Mouse (Mus musculus) kidney, adult 2 months (tissue): ENCODE data around the gene Fgf11. TPM values are rescaled to one million over a fixed set of nuclear protein-coding genes. Genes with fewer than 3 reads are reported as not detected.
A peak's percentile ranks its signal among the peaks of the same experiment; 100 is the strongest.

ENCODE experiments used
- DNase-seq: peaks from one replicate; pipeline ENCODE4 v3.0.0; 2021
- H3K27ac ChIP-seq: fragments of 200-500 bp; 2 replicates; pipeline ENCODE4 v1.5.1; 2012; ENCODE audit warnings: low read depth, low read length, control low read depth, inconsistent platforms; ENCODE audit not compliant: insufficient read depth
- H3K27me3 ChIP-seq: fragments of 200-500 bp; replicated peaks from 2 replicates; pipeline ENCODE4 v1.6.1; 2012; ENCODE audit warnings: mild to moderate bottlenecking, moderate library complexity, low read length, inconsistent platforms; ENCODE audit not compliant: control insufficient read depth, insufficient read depth
- H3K36me3 ChIP-seq: fragments of 200-500 bp; 2 replicates; pipeline ENCODE4 v1.6.1; 2012; ENCODE audit warnings: mild to moderate bottlenecking, moderate library complexity, low read length, inconsistent platforms; ENCODE audit not compliant: control insufficient read depth, insufficient read depth
- H3K4me1 ChIP-seq: fragments of 200-500 bp; 2 replicates; pipeline ENCODE4 v1.6.1; 2011; ENCODE audit warnings: low read length; ENCODE audit not compliant: control insufficient read depth, insufficient read depth
- H3K4me3 ChIP-seq: fragments of 200-500 bp; 2 replicates; pipeline ENCODE4 v1.5.1; 2011; ENCODE audit warnings: mild to moderate bottlenecking, low read depth, low read length, control low read depth; ENCODE audit not compliant: insufficient read depth
- CTCF ChIP-seq: fragments of 200-500 bp; conservative IDR thresholded peaks from 2 replicates; pipeline ENCODE4 v1.5.1; 2011; ENCODE audit warnings: low read depth, mild to moderate bottlenecking, control low read depth, low read length, moderate library complexity, mixed read lengths; ENCODE audit not compliant: insufficient read depth, insufficient read length
- POLR2A ChIP-seq: fragments of 200-500 bp; IDR thresholded peaks from one replicate; pipeline ENCODE4 v1.6.1; 2011; ENCODE audit warnings: low read depth, low read length, control low read depth
- WGBS: fragments of 180-500 bp; shearing (Covaris S2); methylation state at CpG from one replicate; pipeline ENCODE4 v1.1.7; 2018; 5-methylcytosine and 5-hydroxymethylcytosine counted together
- polyA plus RNA-seq: library from polyadenylated mRNA; depleted of rRNA; stranded (reverse); fragments of >200 nt; gene quantifications from 2 replicates; pipeline ENCODE4 v1.2.3, GENCODE M21; 2012

The Fgf11 gene
- polyA plus RNA-seq, 1 experiment = 2.6 TPM

- H3K4me3 ChIP-seq = no peak within 1 kb of the TSS
- H3K27me3 ChIP-seq = no peaks in the 10 kb centered on the region
- 80% methylated on average over 2 of the region's 2 CpGs for WGBS
- no peak within 1 kb of the TSS for H3K27ac ChIP-seq
- no peaks in the 10 kb centered on the region for H3K4me1 ChIP-seq
- no peak for DNase-seq
- H3K36me3 ChIP-seq = no peaks in the 10 kb centered on the region
- no peak for TF ChIP-seq POLR2A
- TF ChIP-seq CTCF = no peak
Measured at GRCm38 (mm10) chr11:69818365-69818764, 16.7 kb upstream of the Fgf11 start, which contains the start of gene Spem2. TSS of gene Spem2 (minus strand) at chr11:69818465.

GRCm38 (mm10) chr11:69816520-69816919 is 14.9 kb upstream of the Fgf11 start:
- Histone ChIP-seq H3K36me3 (no peaks in the 10 kb centered on the region), H3K4me3 (no peak overlapping the region), H3K4me1 (no peaks in the 10 kb centered on the region), H3K27ac (no peak overlapping the region), H3K27me3 (no peaks in the 10 kb centered on the region)
- DNase-seq = no peak
- TF ChIP-seq CTCF (no peak), POLR2A (no peak)
- WGBS = 90% methylated on average over 12 of the region's 12 CpGs

GRCm38 (mm10) chr11:69815155-69815554 is 13.5 kb upstream of the Fgf11 start, which contains the start of gene Gm39566:
TSS of gene Gm39566 (minus strand) at chr11:69815298.
- Histone ChIP-seq H3K4me3 (no peak within 1 kb of the TSS), H3K36me3 (no peaks in the 10 kb centered on the region), H3K4me1 (no peaks in the 10 kb centered on the region), H3K27ac (no peak within 1 kb of the TSS), H3K27me3 (no peaks in the 10 kb centered on the region)
- TF ChIP-seq CTCF (no peak), POLR2A (no peak)
- DNase-seq = no peak
- 44% methylated on average over 10 of the region's 10 CpGs for WGBS

- Histone ChIP-seq H3K27ac (no peak overlapping the region), H3K4me1 (no peaks in the 10 kb centered on the region), H3K4me3 (no peak overlapping the region), H3K36me3 (no peaks in the 10 kb centered on the region), H3K27me3 (no peaks in the 10 kb centered on the region)
- DNase-seq = no peak
- TF ChIP-seq CTCF = 0 out of 2 replicates have a peak, but pooled peaks have one; percentile 10
- TF ChIP-seq POLR2A = no peak
Measured at GRCm38 (mm10) chr11:69810280-69810679, 8.6 kb upstream of the Fgf11 start.

GRCm38 (mm10) chr11:69807641-69808040 is 6.0 kb upstream of the Fgf11 start:
- 76% methylated on average over 2 of the region's 2 CpGs for WGBS
- DNase-seq = no peak
- H3K4me3 ChIP-seq = no peak overlapping the region
- H3K27ac ChIP-seq = no peak overlapping the region
- H3K27me3 ChIP-seq = no peaks in the 10 kb centered on the region
- peaks cover 16% of the 10 kb centered on the region; the same call in 1 of the 2 replicates for H3K4me1 ChIP-seq
- no peaks in the 10 kb centered on the region for H3K36me3 ChIP-seq
- TF ChIP-seq POLR2A = no peak
- TF ChIP-seq CTCF = no peak

- 90% methylated on average over 4 of the region's 4 CpGs for WGBS
- DNase-seq = no peak
- H3K27ac ChIP-seq = no peak overlapping the region
Measured at GRCm38 (mm10) chr11:69806378-69806777, 4.7 kb upstream of the Fgf11 start.

GRCm38 (mm10) chr11:69804972-69805909 is 3.6 kb upstream of the Fgf11 start, which contains the start of gene Tmem102:
TSS of gene Tmem102 (minus strand) at chr11:69805624.
- 12% methylated on average over 29 of the region's 29 CpGs for WGBS
- H3K27ac ChIP-seq = 0 out of 2 replicates have a peak within 1 kb of the TSS, but pooled peaks have one; percentile 18
- TF ChIP-seq POLR2A (no peak), CTCF (no peak)
- H3K4me1 ChIP-seq = peaks cover 20% of the 10 kb centered on the region
- peak within 1 kb of the TSS; percentile 45 for H3K4me3 ChIP-seq
- no peaks in the 10 kb centered on the region; the same call in 1 of the 2 replicates for H3K27me3 ChIP-seq
- no peaks in the 10 kb centered on the region for H3K36me3 ChIP-seq
- DNase-seq = peak; percentile 93

More at GRCm38 (mm10) chr11:69806378-69806777, 4.7 kb upstream of the Fgf11 start:
- Histone ChIP-seq H3K27me3 (no peaks in the 10 kb centered on the region; the same call in 1 of the 2 replicates), H3K4me1 (peaks cover 16% of the 10 kb centered on the region; the same call in 1 of the 2 replicates), H3K4me3 (no peak overlapping the region), H3K36me3 (no peaks in the 10 kb centered on the region)
- TF ChIP-seq POLR2A (no peak), CTCF (0 out of 2 replicates have a peak, but pooled peaks have one; percentile 6)
